Mouse (Mus musculus): ENCODE results near the gene Zc3h7b. TPM values are rescaled to one million over a fixed set of nuclear protein-coding genes. Genes with fewer than 3 reads are reported as not detected.

Gene Zc3h7b
- total and polyA plus RNA-seq, 3 experiments: 18.2 to 108 (median 41.5) TPM

- TF ChIP-seq EP300 (IDR thresholded peaks at IDR 0.05; ENCODE audit: low read depth in 1 of 2, low read length in 2 of 2) (peak; percentile 25 to 74; a peak in 3 of 4 replicates), BHLHE40 (IDR thresholded peaks at IDR 0.05; ENCODE audit: borderline replicate concordance, low read depth, low read length) (no peak), UBTF (IDR thresholded peaks at IDR 0.05; ENCODE audit: borderline replicate concordance, insufficient read depth, low read depth, low read length) (no peak)
Observed at GRCm38 (mm10) chr15:81812696-81813631, 68.1 kb downstream of the Zc3h7b start (continued).

GRCm38 (mm10) chr15:81813986-81814705 is 69.3 kb downstream of the Zc3h7b start:
- Histone ChIP-seq H3K9ac (ENCODE audit: control insufficient read depth, low read depth, low read length, poor library complexity, severe bottlenecking) (no peak overlapping the region), H3K4me1 (ENCODE audit: control insufficient read depth in 1 of 2, insufficient read depth in 2 of 2, low read length in 2 of 2) (peaks cover 16 to 34% of the 10 kb centered on the region in 2 experiments), H3K27ac (ENCODE audit: control insufficient read depth, low read depth, low read length) (peak overlapping the region; percentile 13; the same call in 1 of the 2 replicates), H3K27me3 (ENCODE audit: control insufficient read depth in 1 of 2, insufficient read depth in 2 of 2, low read length in 2 of 2) (no peaks in the 10 kb centered on the region), H3K9me3 (replicated peaks; ENCODE audit: insufficient read depth, low read length) (no peaks in the 10 kb centered on the region), H3K79me2 (ENCODE audit: control insufficient read depth, insufficient read depth, low read length, poor library complexity) (peaks cover 6% of the 10 kb centered on the region), H3K4me3 (ENCODE audit: control insufficient read depth in 1 of 2, insufficient read depth in 1 of 2, low read depth in 2 of 2, low read length in 2 of 2) (no peak overlapping the region), H3K36me3 (ENCODE audit: control insufficient read depth in 1 of 2, insufficient read depth in 2 of 2, low read length in 2 of 2) (peaks cover 0 to 31% of the 10 kb centered on the region in 2 experiments; a peak in 2 of 4 replicates)
- peak; percentile 42 for DNase-seq (ENCODE audit: low read depth, low spot score)
- TF ChIP-seq USF1 (IDR thresholded peaks at IDR 0.05; ENCODE audit: low read depth, low read length) (peak; percentile 62), MEF2A (IDR thresholded peaks at IDR 0.05; ENCODE audit: extremely low read depth, insufficient replicate concordance, low read depth, low read length, poor library complexity, severe bottlenecking) (no peak)

- Histone ChIP-seq H3K79me2 (ENCODE audit: control insufficient read depth, insufficient read depth, low read length, poor library complexity) (peaks cover 6% of the 10 kb centered on the region), H3K4me1 (ENCODE audit: control insufficient read depth in 1 of 2, insufficient read depth in 2 of 2, low read length in 2 of 2) (peaks cover 16 to 34% of the 10 kb centered on the region in 2 experiments), H3K36me3 (ENCODE audit: control insufficient read depth in 1 of 2, insufficient read depth in 2 of 2, low read length in 2 of 2) (peaks cover 0 to 27% of the 10 kb centered on the region in 2 experiments; a peak in 2 of 4 replicates), H3K27ac (ENCODE audit: control insufficient read depth, low read depth, low read length) (no peak overlapping the region; the same call in 1 of the 2 replicates), H3K9me3 (replicated peaks; ENCODE audit: insufficient read depth, low read length) (no peaks in the 10 kb centered on the region), H3K4me3 (ENCODE audit: control insufficient read depth in 1 of 2, insufficient read depth in 1 of 2, low read depth in 2 of 2, low read length in 2 of 2) (no peak overlapping the region), H3K9ac (ENCODE audit: control insufficient read depth, low read depth, low read length, poor library complexity, severe bottlenecking) (no peak overlapping the region), H3K27me3 (ENCODE audit: control insufficient read depth in 1 of 2, insufficient read depth in 2 of 2, low read length in 2 of 2) (no peaks in the 10 kb centered on the region)
- TF ChIP-seq GATA1 (IDR thresholded peaks at IDR 0.05; ENCODE audit: low read depth, low read length) (peak; percentile 75), BHLHE40 (IDR thresholded peaks at IDR 0.05; ENCODE audit: borderline replicate concordance, low read depth, low read length) (no peak), EP300 (IDR thresholded peaks at IDR 0.05; ENCODE audit: low read depth in 1 of 2, low read length in 2 of 2) (peak in 1 of 2 experiments; percentile 28; a peak in 1 of 4 replicates), ETS1 (IDR thresholded peaks at IDR 0.05; ENCODE audit: low read depth, low read length) (peak; percentile 37; the same call in 1 of the 2 replicates)
- DNase-seq (ENCODE audit: low read depth, low spot score): peak; percentile 61
Observed at GRCm38 (mm10) chr15:81814716-81815370, 70.0 kb downstream of the Zc3h7b start.
